Mouse (Mus musculus): ENCODE data around the gene Gatd1.

GRCm38 (mm10) chr7:141439140-141439679 is 25.3 kb upstream of the Gatd1 start:
- TF ChIP-seq CTCF (IDR thresholded peaks at IDR 0.05; ENCODE audit: borderline replicate concordance, insufficient read depth, low read length) = no peak
- TF ChIP-seq POLR2A (IDR thresholded peaks at IDR 0.05; ENCODE audit: low read depth, low read length) = no peak
